Mouse (Mus musculus): ENCODE data around the gene Schip1.

The Schip1 gene

GRCm38 (mm10) chr3:68130386-68130785, 65.8 kb downstream of the Schip1 start:
- no peak for DNase-seq

- no peak for DNase-seq
Measured at GRCm38 (mm10) chr3:68138833-68139627, 74.4 kb downstream of the Schip1 start.

GRCm38 (mm10) chr3:68150688-68151087, 86.1 kb downstream of the Schip1 start:
- no peak for DNase-seq

- DNase-seq, result no peak
Measured at GRCm38 (mm10) chr3:68160175-68160574, 95.6 kb downstream of the Schip1 start.

- DNase-seq, result no peak
Measured at GRCm38 (mm10) chr3:68160760-68161159, 96.2 kb downstream of the Schip1 start.

DNA sequence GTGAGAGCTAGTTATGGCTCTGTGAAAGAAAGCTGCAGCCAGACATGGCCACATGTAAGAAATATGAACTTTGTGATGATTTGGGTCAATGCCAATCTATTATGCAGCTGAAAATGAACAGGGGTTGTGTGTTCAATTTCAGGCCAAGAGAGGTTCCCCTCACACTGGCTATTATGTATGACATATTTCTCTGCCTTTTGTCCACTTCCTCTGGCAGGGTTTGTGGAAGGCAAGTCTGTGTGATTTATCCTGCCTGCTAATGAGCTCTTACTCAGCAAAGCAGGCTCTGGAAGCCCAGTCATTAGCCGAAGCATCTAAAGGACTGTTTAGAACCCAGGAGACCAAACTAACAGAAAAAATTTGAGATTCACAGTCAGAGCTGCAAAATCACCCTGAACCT, 113.6 kb downstream of the Schip1 start:
- no peak for DNase-seq

DNA sequence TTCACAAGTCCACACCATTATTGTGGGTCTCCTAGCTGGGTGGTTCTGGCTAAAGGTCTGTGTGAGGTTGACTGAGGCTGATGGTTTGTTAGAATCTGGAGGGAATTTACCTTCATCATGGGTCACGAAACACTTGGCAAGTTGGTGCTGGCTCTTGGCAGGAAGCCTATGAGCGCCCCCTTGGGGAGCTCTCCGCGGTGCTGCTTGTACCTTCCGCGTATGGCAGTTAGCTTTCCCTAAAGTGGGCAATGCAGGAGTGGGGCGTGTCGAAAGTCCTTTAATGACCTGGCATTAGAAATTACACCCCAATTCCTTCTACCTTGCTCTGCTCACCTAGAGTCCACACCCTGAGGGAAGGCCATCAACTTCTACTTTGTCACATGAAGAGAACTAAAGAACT, 122.9 kb downstream of the Schip1 start:
- no peak for DNase-seq

DNA sequence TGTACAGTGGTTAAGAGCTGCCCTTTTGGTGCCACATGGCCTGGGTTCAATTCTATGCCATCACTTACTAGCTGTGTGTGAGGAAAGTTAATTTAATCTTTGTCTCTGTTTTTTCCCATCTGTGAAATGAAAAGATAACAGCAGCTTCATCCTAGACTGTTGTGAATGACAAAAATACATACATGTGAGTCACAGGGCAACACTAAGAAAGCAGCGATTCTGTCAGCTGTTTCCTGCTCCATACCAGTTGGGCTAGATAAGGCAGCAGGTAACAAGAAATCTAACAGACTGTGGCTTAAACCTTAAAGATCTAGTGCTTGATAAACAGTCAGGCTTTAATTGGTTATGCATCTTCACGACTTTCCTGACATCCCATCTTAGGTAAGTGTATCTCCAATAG, 124.5 kb downstream of the Schip1 start:
- DNase-seq, result no peak

- DNase-seq, result no peak
Measured at GRCm38 (mm10) chr3:68196933-68197332, 132.3 kb downstream of the Schip1 start.

DNA sequence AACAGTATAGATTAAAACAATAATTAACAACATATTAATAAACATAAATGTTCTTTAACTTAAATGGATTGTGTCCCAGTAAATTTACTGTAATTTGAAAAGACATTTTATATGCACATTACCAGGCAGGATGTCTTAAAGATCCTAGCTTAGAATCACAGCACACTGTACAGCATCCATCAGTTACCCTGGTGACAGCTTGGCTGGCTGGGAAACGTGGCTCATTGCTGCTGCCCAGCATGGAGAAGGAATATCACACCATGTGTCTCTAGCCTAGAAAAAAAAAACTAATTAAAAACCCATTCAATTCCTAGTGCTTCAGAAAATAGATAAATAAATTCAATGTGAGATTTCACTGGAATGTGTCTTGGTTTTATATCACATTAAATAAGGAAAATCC, 136.6 kb downstream of the Schip1 start:
- DNase-seq, result no peak

DNA sequence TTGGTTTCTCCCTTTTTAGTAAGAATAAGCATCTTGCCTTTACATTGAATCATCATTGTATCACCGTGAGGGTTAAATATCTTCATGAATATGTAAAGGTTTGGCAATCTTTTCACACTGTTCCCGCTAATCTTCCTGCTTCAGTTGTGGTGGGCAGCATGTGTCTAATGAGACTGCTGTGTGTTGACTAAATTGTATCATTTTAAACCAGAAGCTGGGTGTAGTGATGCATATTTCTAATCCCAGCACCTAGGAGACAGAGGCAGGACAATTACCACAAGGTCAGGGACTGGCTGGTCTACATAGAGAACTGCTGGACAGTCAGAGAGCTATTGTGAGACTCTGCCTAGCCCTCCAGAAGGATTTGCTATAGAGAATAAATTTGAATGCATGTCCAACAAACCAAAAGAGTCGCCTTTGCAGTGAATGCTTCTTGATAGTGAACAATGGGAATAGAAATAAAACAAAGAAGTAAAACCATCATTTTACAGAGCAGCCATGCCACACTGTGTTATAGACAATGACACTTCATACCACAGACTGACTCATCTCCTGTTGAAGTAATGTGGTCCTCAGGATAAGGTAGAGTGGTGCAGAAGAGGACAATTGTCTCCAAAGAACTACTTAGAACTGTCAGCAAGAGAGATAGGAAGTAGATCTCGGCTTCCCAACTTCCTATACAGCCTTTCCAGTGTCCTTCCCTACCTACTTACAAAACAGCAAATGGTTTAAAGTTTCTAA, 137.7 kb downstream of the Schip1 start:
- no peak for DNase-seq

- DNase-seq, result no peak
Measured at GRCm38 (mm10) chr3:68203934-68204467, 139.4 kb downstream of the Schip1 start.

GRCm38 (mm10) chr3:68210422-68210821, 145.8 kb downstream of the Schip1 start:
- DNase-seq, result no peak

DNA sequence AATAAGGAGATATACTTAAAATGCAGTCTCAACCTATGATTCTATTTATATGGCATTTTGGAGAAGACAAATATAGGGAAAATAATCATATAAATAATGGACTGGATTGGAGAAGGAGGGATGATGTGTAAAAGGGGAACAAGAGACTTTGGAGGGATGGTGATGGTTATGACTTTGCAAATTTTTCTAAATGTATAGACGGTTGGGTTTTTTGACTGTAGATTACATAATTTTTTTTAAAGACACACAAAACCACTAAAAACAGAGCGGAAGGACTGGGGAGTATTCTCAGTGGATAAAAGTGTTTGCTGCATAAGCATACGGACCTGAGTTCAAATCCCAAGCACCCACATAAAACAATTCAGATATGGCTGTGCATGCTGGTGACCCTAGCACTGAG, 156.8 kb downstream of the Schip1 start:
- no peak for DNase-seq

GRCm38 (mm10) chr3:68239887-68240286, 175.3 kb downstream of the Schip1 start:
- DNase-seq, result no peak

DNA sequence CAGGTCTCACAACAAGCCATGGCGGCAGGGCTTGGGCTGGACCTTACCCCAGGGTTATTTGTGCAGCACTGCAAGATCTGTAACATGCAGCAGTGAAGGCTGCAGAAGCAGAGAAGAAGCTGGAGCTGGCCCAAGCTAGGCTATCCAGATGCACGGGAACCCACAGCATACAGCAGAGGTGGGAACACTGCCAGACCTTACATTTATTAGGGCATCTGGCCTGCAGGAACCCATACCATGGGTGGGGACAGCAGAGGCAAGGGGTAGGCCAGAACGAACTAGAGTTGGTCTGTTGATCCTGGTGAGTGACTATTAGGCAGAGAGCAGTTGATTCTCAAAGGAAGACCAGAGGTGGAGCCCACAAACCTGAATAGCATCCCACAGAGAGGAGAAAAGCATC, 178.6 kb downstream of the Schip1 start:
- DNase-seq, result no peak

DNA sequence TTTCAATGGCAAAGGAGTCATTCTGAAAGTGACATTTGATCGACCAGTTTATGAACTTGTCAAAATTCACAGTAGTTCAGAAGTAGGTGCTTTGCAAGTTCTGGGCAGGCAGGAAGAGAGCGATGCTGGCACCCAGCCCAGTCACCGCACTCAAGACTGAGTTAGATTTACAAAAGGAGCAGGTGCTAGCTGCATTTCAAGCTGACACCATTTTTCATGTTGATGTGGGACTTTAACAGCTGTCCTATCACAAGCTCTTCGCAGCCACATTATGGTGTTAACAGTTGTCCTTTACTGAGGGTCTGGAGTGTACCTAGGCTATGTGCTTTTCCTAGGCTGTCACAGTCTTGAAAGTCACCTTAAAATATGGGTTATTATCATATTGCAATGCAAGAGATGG, 181.6 kb downstream of the Schip1 start:
- DNase-seq, result peak; percentile 25

DNA sequence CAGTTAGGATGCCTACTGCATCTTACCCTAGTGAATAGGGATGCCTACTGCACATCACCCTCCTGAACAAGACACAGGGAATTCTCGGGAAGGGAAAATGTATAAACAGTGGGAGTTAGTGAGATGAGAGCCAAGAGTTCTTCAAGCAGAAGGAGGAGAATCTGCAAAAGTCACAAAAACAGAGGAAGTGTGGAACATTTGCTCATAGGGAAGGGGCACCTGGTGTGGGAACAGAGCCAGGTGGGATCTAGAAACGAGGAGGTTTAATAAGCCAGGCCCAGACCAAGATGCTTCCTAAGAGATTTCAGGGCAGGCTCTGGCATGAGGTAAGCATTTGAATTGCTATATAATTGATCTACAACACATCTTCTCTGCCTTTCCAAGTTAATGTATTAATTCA, 186.0 kb downstream of the Schip1 start:
- DNase-seq, result peak; percentile 14

DNA sequence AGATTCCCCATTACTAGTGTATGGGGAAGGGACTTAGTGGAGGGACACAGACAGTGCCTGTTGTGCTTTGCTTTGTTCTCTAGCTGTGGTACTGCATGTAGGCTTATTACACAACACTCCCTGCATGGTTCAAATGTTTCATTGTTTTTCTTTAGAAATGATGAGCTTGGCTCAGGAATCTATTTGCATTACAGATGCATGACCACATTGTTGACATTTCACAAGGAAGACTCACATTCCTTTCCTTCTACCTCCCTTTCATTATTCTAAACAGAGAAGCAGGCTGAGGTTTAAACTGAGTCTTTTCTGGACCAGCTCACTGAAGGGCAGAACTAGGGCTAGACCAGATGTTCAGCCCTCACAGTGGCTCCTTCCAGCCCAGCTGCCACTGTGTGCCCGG, 187.7 kb downstream of the Schip1 start:
- DNase-seq, result no peak

- no peak for DNase-seq
Measured at GRCm38 (mm10) chr3:68262304-68262703, 197.7 kb downstream of the Schip1 start.

DNA sequence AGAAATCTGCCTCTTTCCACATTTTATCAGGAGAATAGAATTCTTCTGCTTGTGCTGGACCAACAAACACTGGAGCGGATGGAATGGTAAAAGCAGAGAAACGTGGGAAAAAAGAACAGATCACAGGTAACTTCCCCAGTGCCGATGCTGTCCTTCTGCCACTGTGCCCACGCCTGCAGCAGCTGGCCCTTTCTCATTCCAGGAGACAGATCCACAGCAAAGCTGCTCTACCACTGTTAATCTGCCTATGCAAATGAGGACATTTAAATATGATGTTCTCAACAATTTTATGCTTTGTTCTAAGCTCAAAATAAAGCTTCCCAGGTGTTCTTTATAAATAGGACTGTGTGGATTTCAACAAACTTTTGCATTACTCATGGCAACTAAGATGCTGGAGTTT, 203.3 kb downstream of the Schip1 start:
- DNase-seq, result no peak

- DNase-seq, result no peak
Measured at GRCm38 (mm10) chr3:68269251-68269650, 204.6 kb downstream of the Schip1 start.

- DNase-seq, result no peak
Measured at GRCm38 (mm10) chr3:68270246-68270645, 205.6 kb downstream of the Schip1 start.

DNA sequence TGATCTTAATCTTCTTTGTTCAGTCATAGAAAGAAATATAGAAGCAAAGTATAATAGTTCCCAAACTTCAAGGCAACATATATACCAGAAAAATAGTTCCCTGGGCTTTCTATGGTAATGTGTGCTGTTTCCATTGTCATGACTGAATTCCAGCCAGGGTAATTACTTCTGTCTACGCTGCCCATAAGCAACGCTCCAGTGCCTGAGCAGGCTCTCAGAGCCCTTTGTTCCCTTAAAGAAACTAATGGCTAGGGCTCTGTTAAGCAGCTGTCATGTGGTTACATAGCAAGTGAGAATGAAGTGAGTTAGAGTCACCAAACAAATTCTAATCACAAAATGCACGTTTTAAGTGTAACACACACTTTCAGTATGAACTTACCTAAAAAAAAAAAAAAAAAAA, 206.9 kb downstream of the Schip1 start:
- DNase-seq, result no peak
